Mouse (Mus musculus) R1 (cell line): ENCODE results near the gene Gm20741.
A peak's percentile ranks its signal among the peaks of the same experiment; 100 is the strongest.

Experiments used
- DNase-seq: peaks from one replicate; pipeline ENCODE4 v3.0.0-alpha.2; 2018; ENCODE audit warnings: low read depth, low spot score

Gene Gm20741

DNA sequence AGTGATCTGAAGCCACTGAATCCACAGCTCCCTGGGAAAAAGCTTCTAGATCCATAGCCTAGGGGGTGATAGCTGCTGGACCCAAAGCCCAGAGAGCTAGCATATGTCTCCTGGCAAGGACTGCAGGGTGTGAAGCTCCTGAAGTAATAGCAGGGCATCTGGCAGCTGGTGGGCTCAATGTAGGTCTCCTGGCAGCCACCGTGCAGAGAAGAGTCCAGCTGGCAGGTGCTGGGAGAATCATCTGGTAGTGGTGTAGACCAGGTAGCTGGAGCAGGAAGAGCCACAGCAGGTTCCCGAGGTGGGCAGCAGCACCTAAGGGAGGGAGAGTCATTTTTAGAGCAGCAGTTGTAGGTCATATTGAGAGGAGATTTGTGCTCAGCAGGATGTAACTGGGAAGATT lies at the start of gene Gm20741:
Gene Gm20741 (minus strand): TSS at position 394 of the 400 bp plus-strand sequence.
- no peak for DNase-seq

DNA sequence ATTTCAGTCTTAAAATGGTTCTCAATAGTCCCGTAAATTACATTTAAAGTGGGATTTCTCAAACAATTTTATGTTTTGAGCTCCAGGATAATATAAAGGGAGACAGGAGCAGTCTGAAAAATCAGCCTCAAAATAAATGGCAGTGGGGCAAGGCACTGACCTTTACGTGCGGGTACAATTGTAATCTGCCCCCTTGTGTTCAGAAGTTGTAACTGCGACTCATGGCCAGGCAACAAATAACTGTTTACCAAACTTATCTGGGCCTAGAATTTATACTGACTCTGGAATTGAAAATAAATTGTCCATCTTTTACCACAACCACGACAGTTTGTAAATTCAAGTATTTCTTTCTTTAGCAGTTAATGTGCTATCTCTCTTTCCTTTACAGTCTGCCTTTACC lies 39.4 kb upstream of the Gm20741 start:
- peak; percentile 41 for DNase-seq

DNA sequence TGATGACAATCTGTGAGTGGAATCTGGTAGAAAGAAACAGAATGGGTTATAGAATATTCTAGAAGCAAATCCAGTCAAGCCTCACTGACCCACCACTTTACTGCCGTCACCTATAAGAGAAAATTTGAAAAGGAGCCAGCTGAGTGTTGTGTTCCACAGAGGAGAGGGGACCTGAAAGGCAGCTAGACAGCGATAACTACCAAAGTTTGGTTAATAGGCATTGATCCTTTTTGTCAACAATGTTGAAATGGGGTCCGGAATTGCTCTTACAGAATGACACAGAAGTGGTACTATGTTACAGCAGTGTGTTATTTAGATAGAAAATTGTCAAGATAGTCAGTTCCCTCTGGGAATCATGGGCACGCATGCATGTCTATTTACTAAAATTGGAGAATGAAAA lies 36.5 kb upstream of the Gm20741 start:
- DNase-seq: no peak

DNA sequence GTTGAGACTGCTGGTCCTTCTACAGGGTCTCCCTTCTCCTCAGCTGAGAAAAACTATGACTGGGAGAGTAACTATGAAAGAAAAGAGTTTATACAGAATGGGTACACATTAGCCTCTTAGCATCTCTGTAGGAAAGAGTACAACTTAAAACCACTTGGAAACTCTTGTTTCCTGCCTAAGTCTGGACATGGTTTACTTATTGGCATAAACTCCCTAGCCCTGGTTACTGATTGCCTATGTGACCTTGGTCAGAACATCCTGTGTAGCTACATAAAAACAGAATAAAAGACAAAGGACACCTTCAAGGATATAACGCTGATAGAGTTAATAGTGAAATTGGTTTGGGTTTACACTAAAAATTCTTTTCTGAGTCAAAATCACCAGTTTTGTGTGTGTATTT lies 35.3 kb upstream of the Gm20741 start:
- no peak for DNase-seq

DNA sequence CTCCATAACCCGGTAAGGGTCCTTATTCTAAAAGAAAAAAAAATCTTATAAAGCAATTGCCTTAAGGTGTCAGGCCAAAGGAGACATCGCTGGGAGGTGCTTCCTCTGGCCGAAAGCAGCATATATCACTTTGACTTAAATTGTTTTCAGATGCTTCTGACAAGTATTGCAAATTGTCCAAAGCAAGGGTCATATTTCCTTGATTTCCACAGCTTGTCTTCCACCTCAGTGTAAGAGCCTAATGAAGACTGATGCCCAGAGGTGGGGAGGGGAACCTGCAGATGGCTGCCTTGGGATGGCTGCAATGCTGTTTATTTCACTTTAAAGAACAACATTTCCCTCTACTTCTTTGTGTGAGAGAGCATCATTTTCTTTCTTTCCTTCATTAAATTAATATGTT lies 15.0 kb upstream of the Gm20741 start:
- DNase-seq: no peak

DNA sequence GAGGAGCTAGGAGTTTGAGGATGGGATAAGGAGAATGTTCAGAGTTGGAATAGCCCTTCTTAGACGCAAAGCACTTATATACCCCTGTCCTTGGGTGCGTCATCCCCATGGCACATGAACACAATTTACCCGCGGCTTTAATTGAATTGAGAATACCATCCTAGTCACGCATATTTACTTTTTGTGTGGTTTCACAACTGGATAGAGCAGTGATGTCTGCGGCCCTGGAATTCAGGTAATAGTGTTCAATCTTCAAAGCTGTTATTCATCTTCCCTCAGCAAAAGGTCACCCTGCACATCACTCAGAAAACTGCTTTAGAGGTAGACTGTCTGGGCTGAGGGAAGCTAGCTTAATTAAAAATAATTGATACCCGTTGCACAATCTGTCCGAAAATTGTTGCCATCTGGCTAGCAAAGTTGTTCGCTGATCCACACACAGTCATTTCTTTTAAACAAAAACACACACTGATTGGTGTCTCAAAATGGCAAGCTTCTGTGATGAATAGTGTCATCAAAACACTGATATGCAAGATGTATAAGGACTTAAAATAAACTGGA lies 14.2 kb upstream of the Gm20741 start, which contains the start of gene Krtap14:
Gene Krtap14 (minus strand): TSS at position 51 of the 558 bp plus-strand sequence.
- no peak for DNase-seq

DNA sequence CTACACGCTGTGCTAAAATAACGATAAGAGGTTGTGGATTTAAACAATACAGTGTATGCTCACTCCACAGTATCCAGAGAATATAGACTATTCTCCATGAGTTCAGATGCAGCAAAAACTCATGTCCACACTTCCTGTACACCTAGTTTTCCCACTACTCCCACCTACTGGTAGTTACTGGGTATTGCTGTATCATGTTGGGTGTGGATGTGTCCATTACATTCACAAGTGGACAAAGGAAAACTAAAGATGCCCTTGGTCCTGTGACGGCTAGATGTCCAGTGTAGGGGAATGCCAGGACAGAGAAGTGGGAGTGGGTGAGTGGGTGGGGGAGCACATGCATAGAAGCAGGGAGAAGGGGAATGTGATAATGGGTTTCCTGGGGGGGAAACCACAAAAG lies 11.7 kb upstream of the Gm20741 start:
- DNase-seq: peak; percentile 57

DNA sequence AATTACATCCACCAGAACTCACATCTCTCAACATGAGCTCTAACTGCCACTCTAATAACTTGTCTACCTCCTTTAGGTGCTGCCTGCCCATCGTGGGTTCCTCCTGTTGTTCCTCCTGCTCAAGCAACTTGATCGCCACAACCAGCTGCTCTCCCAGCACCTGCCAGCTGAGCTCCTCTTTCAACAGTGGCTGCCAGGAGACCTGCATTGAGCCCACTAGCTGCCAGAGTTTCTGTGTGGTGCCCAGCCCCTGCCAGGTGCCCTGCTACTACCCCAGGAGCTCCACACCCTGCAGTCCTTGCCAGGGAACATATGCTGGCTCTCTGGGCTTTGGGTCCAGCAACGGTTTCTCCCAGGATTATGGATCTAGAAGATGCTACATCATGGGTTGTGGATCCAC lies 8.0 kb upstream of the Gm20741 start, which contains the start of gene Krtap15:
Gene Krtap15 (plus strand): TSS at position 150 of the 400 bp plus-strand sequence.
- no peak for DNase-seq

DNA sequence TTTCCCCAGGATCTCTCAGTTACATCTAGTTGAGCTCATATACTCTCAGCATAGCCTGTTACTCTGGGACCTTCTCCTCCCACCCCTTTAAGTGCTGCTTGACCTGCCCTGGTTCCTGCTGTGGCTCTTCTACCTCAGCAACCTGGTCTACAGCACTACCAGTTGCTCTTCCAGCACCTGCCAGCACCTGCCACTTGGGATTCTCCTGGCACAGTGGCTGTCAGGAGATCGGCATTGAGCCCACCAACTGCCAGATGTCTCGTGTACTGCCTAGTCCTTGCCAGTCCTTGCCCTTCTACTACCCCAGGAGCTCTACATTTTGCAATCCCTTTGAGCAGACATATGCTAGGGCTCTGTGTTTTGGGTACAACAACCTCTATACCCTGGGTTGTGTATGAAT lies 25.2 kb downstream of the Gm20741 start:
- DNase-seq: no peak

DNA sequence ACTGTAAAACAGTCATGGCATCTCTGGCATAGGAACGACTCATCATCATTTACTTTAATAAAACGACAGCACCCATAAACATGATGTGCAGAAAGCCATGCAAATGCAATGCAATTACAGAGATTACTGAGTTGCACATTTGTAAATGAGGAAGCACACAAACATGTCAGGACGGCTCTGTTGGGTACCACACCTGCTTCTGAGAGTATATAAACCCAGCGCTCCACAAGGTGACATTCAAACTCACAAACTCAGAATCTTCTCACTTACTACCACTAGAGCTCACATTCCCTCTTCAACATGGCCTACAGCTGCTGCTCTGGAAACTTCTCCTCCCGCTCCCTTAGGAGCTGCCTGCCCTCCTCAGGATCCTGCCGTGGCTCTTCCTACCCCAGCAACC lies 34.4 kb downstream of the Gm20741 start, which contains the start of gene Gm5965:
Gene Gm5965 (plus strand): TSS at position 301 of the 400 bp plus-strand sequence.
- no peak for DNase-seq

DNA sequence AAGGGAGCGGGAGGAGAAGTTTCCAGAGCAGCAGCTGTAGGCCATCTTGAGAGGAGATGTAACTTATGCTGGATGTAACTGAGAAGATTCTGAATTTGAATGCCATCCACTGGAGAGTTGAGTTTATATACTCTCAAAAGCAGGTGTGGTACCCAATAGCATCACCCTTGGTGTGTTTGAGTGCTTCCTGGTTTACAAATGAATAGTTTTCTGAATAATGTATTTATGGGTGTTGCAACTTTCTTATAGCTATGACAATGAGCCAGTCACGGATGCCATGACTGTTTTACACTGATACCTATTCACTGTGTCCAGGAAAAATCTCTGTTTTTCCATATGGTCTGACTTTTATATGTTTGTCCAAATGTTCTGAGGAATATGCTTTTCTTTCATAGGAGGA lies 37.9 kb downstream of the Gm20741 start, which contains the start of gene 2310057N15Rik:
Gene 2310057N15Rik (minus strand): TSS at position 101 of the 400 bp plus-strand sequence.
- DNase-seq: no peak
